Mouse (Mus musculus) cerebellum, adult 2 months (tissue): ENCODE measurements at regions not wholly inside any gene's neighbourhood (a gene's known extent, or its start where the extent isn't known, plus 50 kb on each side); places are given as distances from the start of the nearest gene placed in this dataset.
"Not testable (repeated sequence)": the region's sequence is repeated elsewhere in the genome, so short reads cannot be mapped to it uniquely, and the experiment has no call there.

Experiments used
- CTCF ChIP-seq: fragments of 200-500 bp; IDR thresholded peaks from 2 replicates; pipeline ENCODE4 v1.5.1; 2011; ENCODE audit warnings: low read depth, mild to moderate bottlenecking, control low read depth, low read length, moderate library complexity, borderline replicate concordance; ENCODE audit not compliant: insufficient read depth
- POLR2A ChIP-seq: fragments of 200-500 bp; IDR thresholded peaks from 2 replicates; pipeline ENCODE4 v1.6.1; 2011; ENCODE audit warnings: low read length, control low read depth, borderline replicate concordance; ENCODE audit not compliant: insufficient read depth

GRCm38 (mm10) chr12:33551660-33552059 lies 122.2 kb downstream of the Twistnb start:
- TF ChIP-seq CTCF, POLR2A: not testable (repeated sequence)
